Mouse (Mus musculus): Measurements from ENCODE around the gene Svs3b.
"Not testable (repeated sequence)": the region's sequence is repeated elsewhere in the genome, so short reads cannot be mapped to it uniquely, and the experiment has no call there.

Svs3b gene

DNA sequence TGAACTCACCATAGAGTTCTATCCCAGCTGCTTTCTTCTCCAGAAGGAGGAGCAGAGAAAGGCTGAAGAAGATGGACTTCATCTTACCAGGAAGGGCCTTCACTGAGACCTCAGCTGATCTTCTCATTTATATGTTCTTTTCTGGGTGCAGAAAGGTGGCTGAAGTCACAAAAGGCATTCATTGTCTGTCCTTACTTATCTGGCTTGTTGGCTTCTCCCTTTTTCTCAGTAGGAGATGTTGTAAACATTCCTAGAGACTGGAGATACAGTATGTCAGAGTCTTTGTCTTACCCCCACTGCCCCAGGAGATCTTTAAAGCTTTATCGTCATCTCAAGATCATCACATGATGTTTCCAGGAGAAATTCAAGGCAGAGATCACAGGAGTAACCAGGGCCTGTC, at the start of gene Svs3b:
TSS of gene Svs3b (minus strand) at position 101 of the 400 bp plus-strand sequence.
- DNase-seq (ENCODE audit: low spot score) = not testable (repeated sequence)

DNA sequence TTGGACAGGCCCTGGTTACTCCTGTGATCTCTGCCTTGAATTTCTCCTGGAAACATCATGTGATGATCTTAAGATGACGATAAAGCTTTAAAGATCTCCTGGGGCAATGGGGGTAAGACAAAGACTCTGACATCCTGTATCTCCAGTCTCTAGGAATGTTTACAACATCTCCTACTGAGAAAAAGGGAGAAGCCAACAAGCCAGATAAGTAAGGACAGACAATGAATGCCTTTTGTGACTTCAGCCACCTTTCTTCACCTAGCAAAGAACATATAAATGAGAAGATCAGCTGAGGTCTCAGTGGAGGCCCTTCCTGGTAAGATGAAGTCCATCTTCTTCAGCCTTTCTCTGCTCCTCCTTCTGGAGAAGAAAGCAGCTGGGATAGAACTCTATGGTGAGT, 32.5 kb upstream of the Svs3b start, which contains the start of gene Svs3a:
TSS of gene Svs3a (plus strand) at position 301 of the 400 bp plus-strand sequence.
- not testable (repeated sequence) for DNase-seq (ENCODE audit: low spot score)

DNA sequence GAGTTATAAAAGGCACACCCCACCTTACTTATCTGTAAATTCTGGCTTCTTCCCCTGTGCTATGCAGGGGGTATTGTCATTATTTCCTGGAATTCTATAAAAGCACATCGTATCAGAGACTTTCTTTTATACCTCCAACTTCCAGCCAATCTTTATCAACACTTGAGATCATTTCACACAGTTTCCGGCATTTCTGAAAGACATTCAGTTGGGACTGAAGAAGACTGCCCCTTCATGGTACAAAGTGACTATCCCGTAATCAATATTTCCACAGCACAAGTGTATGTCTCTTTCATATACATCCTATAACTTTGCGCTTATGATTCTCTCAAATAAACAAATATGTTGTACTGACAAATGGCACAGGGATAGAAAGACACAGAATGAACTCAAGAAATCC, 21.9 kb upstream of the Svs3b start, which contains the start of gene Svs4:
TSS of gene Svs4 (minus strand) at position 101 of the 400 bp plus-strand sequence.
- no peak for DNase-seq (ENCODE audit: low spot score)

DNA sequence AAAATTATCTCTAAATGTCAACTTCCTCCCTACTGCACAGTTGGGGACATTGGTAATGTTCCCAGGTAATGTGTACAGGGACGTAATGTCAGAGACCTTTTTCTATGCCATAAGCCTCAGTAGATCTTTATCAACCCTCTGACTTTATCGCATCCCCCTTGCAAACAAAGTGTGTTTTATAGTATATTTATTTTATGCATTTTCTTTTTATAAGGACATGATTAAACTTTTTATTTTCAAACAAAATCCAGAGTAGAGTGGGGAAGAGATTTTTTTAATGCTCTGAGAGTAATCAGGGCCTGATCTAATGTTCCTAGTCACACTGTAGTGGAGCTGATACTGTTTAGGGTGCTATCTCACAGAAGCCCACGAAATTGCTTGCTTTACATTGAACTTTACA, 18.1 kb downstream of the Svs3b start, which contains the start of gene Svs2:
TSS of gene Svs2 (minus strand) at position 101 of the 400 bp plus-strand sequence.
- no peak for DNase-seq (ENCODE audit: low spot score)

DNA sequence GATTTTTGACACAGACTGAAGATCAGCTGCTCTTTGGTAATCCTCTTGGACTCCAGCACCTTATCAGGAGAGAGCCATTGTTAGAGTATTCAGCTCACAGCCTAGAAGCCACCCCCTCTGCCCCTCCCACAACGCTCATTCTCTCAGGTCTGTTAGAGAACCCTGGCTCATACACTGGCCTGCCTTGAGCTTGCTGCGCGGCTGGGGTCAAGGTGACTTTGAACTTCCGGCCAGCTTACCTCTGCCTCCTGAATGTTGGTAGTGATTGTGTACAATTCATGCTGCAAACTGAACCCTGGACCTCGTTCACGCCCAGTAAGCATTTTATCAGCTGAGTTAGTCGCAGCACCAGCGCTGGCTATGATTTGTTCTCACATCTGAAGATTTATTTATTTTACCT, 23.8 kb downstream of the Svs3b start:
- DNase-seq (ENCODE audit: low spot score) = no peak

DNA sequence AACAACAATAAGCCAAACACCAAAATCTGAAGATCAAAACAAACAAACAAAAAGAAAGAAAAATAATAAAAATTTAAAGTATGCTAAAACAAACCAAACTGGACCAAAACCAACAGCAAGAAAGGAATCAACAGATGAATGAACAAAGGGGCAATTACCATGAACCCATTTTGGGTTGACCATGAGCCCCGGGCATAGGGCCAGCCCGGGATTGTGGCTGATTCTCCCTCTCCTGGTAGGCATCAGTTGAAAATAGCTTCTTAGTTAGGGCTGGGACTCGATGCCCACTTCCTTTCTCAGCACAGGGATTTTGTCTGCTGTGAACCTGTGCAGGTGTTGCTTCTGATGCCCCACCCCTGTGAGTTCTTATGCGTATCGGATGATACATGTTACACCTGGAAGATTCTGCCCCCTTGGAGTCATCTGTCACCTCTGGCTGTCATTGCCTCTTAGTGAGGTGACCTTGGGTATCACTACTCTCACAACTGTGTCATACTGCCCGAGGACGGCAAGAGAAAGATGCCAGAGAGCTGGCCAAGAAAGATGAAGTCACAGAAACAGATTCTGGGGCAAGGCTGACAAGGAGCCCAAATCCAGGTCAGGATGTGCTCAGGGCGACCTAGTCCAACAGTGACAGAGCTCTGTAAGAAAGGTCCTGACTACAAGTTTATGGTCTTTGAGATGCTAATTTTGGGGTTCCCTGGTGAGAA, 27.9 kb downstream of the Svs3b start:
- DNase-seq (ENCODE audit: low spot score) = no peak

DNA sequence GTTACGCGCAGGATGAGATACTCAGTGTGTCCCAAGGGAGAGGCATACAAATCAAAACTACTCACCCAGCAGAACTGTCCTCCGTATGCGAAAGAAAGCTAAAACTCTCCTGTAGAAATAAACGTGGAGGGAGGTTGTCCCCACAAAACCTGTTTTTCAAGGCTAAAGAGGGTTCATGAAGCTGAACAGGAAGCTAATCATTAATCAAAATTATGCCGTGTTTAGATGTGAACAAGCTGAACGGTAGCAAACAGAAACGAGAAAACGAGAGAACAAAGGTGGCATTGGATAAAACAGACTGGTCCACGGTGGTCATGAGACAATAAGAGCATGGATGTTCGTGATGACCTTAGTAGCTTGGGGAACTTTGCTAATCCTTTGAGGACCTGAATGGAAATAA, 34.9 kb downstream of the Svs3b start, which contains the start of gene Wfdc15b:
TSS of gene Wfdc15b (minus strand) at position 139 of the 400 bp plus-strand sequence.
- no peak for DNase-seq (ENCODE audit: low spot score)

DNA sequence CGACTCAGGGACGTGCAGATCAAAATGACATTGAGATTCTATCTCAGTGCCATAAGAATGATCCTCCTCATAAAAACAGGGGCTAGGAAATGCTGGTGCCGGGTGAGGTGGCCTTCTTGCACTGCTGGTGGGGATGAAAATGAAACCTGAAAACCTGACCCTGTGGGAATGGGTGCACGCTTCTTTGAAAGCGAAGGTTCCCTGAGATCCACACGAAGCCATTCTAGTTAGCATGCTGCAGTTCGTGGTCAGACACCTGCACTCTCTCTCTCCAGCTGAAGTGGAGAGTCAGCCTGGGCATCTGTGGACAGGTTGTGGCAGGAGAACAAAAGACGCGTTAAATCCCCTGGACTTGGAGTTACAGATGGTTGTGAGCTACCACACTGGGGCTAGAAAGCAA, 37.1 kb downstream of the Svs3b start:
- DNase-seq (ENCODE audit: low spot score) = no peak

DNA sequence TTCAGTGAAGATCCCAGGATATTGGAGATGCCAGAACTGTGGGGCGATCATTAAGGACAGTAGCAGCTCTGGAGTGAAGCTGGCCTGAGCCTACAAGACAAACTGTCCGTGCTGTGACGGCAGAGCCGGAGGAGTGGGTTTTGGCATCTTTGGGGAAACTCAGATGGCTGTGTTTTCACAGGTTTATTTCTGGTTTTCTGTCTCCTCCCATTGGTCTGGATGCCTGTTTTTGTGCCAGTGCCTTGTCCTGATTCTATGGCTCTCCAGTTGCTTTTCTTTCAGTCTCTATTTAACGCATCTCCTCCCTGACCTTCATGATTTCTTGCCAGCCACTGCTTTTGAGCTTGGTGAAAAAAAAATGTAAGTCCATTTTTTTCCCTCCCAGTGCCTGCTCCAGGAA, 43.7 kb downstream of the Svs3b start:
- no peak for DNase-seq (ENCODE audit: low spot score)

DNA sequence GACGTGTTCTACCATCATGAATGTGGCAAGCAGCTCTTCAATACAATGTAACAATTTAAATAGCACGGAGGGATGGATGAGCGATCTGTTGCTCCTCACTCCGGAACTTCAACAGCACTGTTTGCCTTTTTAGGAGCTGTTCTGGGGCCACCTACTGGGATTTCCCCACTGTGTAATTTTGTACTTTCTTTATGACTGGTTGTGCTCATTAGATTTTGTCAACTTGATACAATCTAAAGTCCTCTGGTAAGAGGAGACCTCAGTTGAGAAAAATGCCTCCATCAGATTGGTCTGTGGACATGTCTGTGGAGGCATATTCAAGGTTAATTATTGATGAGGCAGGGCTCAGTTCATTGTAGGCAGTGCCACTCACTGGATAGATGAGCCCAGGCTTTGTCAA, 45.5 kb downstream of the Svs3b start:
- DNase-seq (ENCODE audit: low spot score) = no peak

DNA sequence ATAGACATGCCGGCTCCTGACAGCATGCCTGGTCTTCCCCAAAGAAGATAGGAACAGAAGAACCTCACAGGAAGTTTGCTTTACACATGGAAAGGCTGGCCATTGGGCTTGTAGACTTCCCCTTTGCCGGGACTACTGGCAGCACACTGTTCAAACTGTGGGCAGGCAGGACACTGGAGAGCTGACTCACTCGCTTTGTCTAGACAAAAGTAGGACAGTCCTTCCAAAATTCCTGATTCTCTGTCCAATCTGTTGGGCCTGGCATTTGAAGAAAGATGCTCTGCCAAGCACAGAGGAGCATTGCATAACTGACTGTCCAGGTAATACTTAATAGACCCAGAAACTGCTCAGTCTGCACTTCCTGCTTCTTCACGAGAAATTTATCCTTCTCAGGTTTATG, 49.8 kb downstream of the Svs3b start:
- no peak for DNase-seq (ENCODE audit: low spot score)

DNA sequence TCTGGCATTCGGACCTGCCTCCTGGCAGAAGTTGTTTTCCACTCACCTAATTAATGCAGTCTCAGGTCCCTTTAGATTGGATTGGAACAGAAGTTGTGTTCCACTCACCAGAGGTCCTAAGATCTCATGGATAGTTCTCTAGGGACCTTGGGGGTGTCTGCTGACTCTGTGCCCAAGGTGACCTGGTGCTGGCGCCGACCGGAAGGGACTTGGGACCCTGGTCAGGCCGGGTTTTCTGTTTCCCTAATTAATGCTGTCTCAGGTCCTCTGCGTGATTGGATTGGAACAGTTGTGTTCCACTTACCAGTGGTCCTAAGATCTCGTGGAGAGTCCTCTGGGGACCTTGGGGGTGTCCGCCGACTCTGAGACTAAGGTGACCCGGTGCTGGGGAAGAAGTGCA, 50.4 kb downstream of the Svs3b start:
- DNase-seq (ENCODE audit: low spot score) = not testable (repeated sequence)
